Mouse (Mus musculus) cerebellum, adult 2 months (tissue): ENCODE measurements around the gene Adcy1. TPM values are rescaled to one million over a fixed set of nuclear protein-coding genes. Genes with fewer than 3 reads are reported as not detected.

Experiments used
- DNase-seq, 2 experiments: peaks; one replicate each; pipeline ENCODE4 v3.0.0; 2021
- H3K27ac ChIP-seq: fragments of 200-500 bp; 2 replicates; pipeline ENCODE4 v1.5.1; 2012; ENCODE audit warnings: low read length, control low read depth, inconsistent platforms; ENCODE audit not compliant: insufficient read depth
- H3K27me3 ChIP-seq: fragments of 200-500 bp; 2 replicates; pipeline ENCODE4 v1.6.1; 2012; ENCODE audit warnings: inconsistent platforms, mild to moderate bottlenecking, low read length, moderate library complexity; ENCODE audit not compliant: control insufficient read depth, insufficient read depth
- H3K4me1 ChIP-seq: fragments of 200-500 bp; 2 replicates; pipeline ENCODE4 v1.6.1; 2011; ENCODE audit warnings: low read length; ENCODE audit not compliant: control insufficient read depth, insufficient read depth
- H3K4me3 ChIP-seq: fragments of 200-500 bp; replicated peaks from 2 replicates; pipeline ENCODE3; 2011; ENCODE audit warnings: mild to moderate bottlenecking, low read depth, low read length, control low read depth; ENCODE audit not compliant: insufficient read depth
- CTCF ChIP-seq: fragments of 200-500 bp; IDR thresholded peaks from 2 replicates; pipeline ENCODE4 v1.5.1; 2011; ENCODE audit warnings: low read depth, mild to moderate bottlenecking, control low read depth, low read length, moderate library complexity, borderline replicate concordance; ENCODE audit not compliant: insufficient read depth
- POLR2A ChIP-seq: fragments of 200-500 bp; IDR thresholded peaks from 2 replicates; pipeline ENCODE4 v1.6.1; 2011; ENCODE audit warnings: low read length, control low read depth, borderline replicate concordance; ENCODE audit not compliant: insufficient read depth
- WGBS: fragments of 180-500 bp; shearing (Covaris S2); methylation state at CpG from one replicate; pipeline ENCODE4 v1.1.7; 2018; 5-methylcytosine and 5-hydroxymethylcytosine counted together
- polyA plus RNA-seq: library from polyadenylated mRNA; depleted of rRNA; stranded (reverse); fragments of >200 nt; gene quantifications from 2 replicates; pipeline ENCODE4 v1.2.3, GENCODE M21; 2012; rRNA removed

Gene Adcy1
- polyA plus RNA-seq, result 258 and 326 TPM in 2 replicates

GRCm38 (mm10) chr11:7063001-7063584 lies at the start of gene Adcy1:
Gene Adcy1 (plus strand): TSS chr11:7063489.
- DNase-seq, result peak; percentile 81
- TF ChIP-seq CTCF, result no peak
- TF ChIP-seq POLR2A, result peak; percentile 49; the same call in 1 of the 2 replicates
- H3K4me1 ChIP-seq, result peaks cover 31% of the 10 kb centered on the region
- peak within 1 kb of the TSS; percentile 100 for H3K27ac ChIP-seq
- 20% methylated on average over 69 of the region's 69 CpGs for WGBS
- peak within 1 kb of the TSS; percentile 86 for H3K4me3 ChIP-seq
- H3K27me3 ChIP-seq, result no peaks in the 10 kb centered on the region

- DNase-seq, result peak; percentile 49 to 51
- H3K27ac ChIP-seq, result no peak overlapping the region
- H3K4me3 ChIP-seq, result no peak overlapping the region
- TF ChIP-seq CTCF (no peak), POLR2A (no peak)
- H3K4me1 ChIP-seq, result 0 out of 2 replicates have a peak, but pooled peaks cover 4% of the 10 kb centered on the region
- H3K27me3 ChIP-seq, result no peaks in the 10 kb centered on the region
- WGBS, result 19% methylated on average over 12 of the region's 12 CpGs
Observed at GRCm38 (mm10) chr11:7016907-7017306, 46.4 kb upstream of the Adcy1 start.

- 62% methylated on average over 5 of the region's 5 CpGs for WGBS
- TF ChIP-seq POLR2A, result no peak
- no peak for TF ChIP-seq CTCF
- Histone ChIP-seq H3K27ac (no peak overlapping the region), H3K4me1 (0 out of 2 replicates have a peak, but pooled peaks cover 4% of the 10 kb centered on the region), H3K4me3 (no peak overlapping the region), H3K27me3 (no peaks in the 10 kb centered on the region)
- DNase-seq, result no peak
Observed at GRCm38 (mm10) chr11:7018078-7018477, 45.2 kb upstream of the Adcy1 start.

GRCm38 (mm10) chr11:7019006-7019525 lies 44.2 kb upstream of the Adcy1 start:
- WGBS, result 91% methylated on average over 7 of the region's 7 CpGs

GRCm38 (mm10) chr11:7033063-7033462 lies 30.2 kb upstream of the Adcy1 start:
- no peak overlapping the region for H3K4me3 ChIP-seq
- TF ChIP-seq POLR2A (no peak), CTCF (no peak)
- H3K4me1 ChIP-seq, result no peaks in the 10 kb centered on the region
- no peak overlapping the region for H3K27ac ChIP-seq
- DNase-seq, result no peak
- no peaks in the 10 kb centered on the region for H3K27me3 ChIP-seq
- 92% methylated on average over 2 of the region's 2 CpGs for WGBS

More at GRCm38 (mm10) chr11:7019006-7019525, 44.2 kb upstream of the Adcy1 start:
- no peak for DNase-seq
- TF ChIP-seq POLR2A (no peak), CTCF (no peak)
- no peak overlapping the region for H3K4me3 ChIP-seq
- H3K27me3 ChIP-seq, result no peaks in the 10 kb centered on the region
- no peak overlapping the region for H3K27ac ChIP-seq
- H3K4me1 ChIP-seq, result 0 out of 2 replicates have a peak, but pooled peaks cover 4% of the 10 kb centered on the region

- H3K27ac ChIP-seq, result no peak overlapping the region
- no peaks in the 10 kb centered on the region for H3K27me3 ChIP-seq
- no peak for DNase-seq
- no peak for TF ChIP-seq CTCF
- no peak for TF ChIP-seq POLR2A
- 56% methylated on average over 7 of the region's 7 CpGs for WGBS
- no peaks in the 10 kb centered on the region for H3K4me1 ChIP-seq
- no peak overlapping the region for H3K4me3 ChIP-seq
Observed at GRCm38 (mm10) chr11:7039722-7040121, 23.6 kb upstream of the Adcy1 start.

- Histone ChIP-seq H3K4me3 (no peak overlapping the region), H3K27me3 (no peaks in the 10 kb centered on the region), H3K4me1 (no peaks in the 10 kb centered on the region), H3K27ac (no peak overlapping the region)
- DNase-seq, result no peak
- no peak for TF ChIP-seq CTCF
- TF ChIP-seq POLR2A, result no peak
- WGBS, result 93% methylated on average over 6 of the region's 6 CpGs
Observed at GRCm38 (mm10) chr11:7040801-7041200, 22.5 kb upstream of the Adcy1 start.

- TF ChIP-seq POLR2A, result no peak
- no peak for TF ChIP-seq CTCF
- Histone ChIP-seq H3K27me3 (no peaks in the 10 kb centered on the region), H3K27ac (peak overlapping the region; percentile 90), H3K4me3 (no peak overlapping the region), H3K4me1 (peaks cover 17% of the 10 kb centered on the region; the same call in 1 of the 2 replicates)
- peak; percentile 71 to 74 for DNase-seq
- 13% methylated on average over 2 of the region's 2 CpGs for WGBS
Observed at GRCm38 (mm10) chr11:7047176-7047575, 16.1 kb upstream of the Adcy1 start.
